Mouse (Mus musculus): ENCODE results near the gene Tor4a. TPM values are rescaled to one million over a fixed set of nuclear protein-coding genes. Genes with fewer than 3 reads are reported as not detected.

Gene Tor4a
- polyA plus RNA-seq, 1 experiment: not detected

- Histone ChIP-seq H3K4me3 (ENCODE audit: insufficient read depth, low read depth, low read length) (no peak overlapping the region), H3K4me1 (ENCODE audit: control insufficient read depth, insufficient read depth, low read length) (no peaks in the 10 kb centered on the region), H3K27ac (ENCODE audit: insufficient read depth, low read depth, low read length) (no peak overlapping the region)
- TF ChIP-seq CTCF (IDR thresholded peaks at IDR 0.05; ENCODE audit: insufficient read depth, low read depth, low read length) (no peak), POLR2A (IDR thresholded peaks at IDR 0.05; ENCODE audit: insufficient read depth, low read depth, low read length) (no peak)
- 74% methylated on average over 4 of the region's 4 CpGs for WGBS
These were observed 45.3 kb downstream of the Tor4a start for GRCm38 (mm10) chr2:25151280-25151956.

- TF ChIP-seq CTCF (IDR thresholded peaks at IDR 0.05; ENCODE audit: insufficient read depth, low read depth, low read length): no peak
- TF ChIP-seq POLR2A (IDR thresholded peaks at IDR 0.05; ENCODE audit: insufficient read depth, low read depth, low read length): no peak
- H3K4me3 ChIP-seq (ENCODE audit: insufficient read depth, low read depth, low read length): no peak overlapping the region
- H3K27ac ChIP-seq (ENCODE audit: insufficient read depth, low read depth, low read length): no peak overlapping the region
- 80% methylated on average over 2 of the region's 2 CpGs for WGBS
- no peaks in the 10 kb centered on the region for H3K4me1 ChIP-seq (ENCODE audit: control insufficient read depth, insufficient read depth, low read length)
These were observed 47.0 kb downstream of the Tor4a start for GRCm38 (mm10) chr2:25149643-25150042.

- Histone ChIP-seq H3K4me1 (ENCODE audit: control insufficient read depth, insufficient read depth, low read length) (no peaks in the 10 kb centered on the region), H3K27ac (ENCODE audit: insufficient read depth, low read depth, low read length) (no peak overlapping the region), H3K4me3 (ENCODE audit: insufficient read depth, low read depth, low read length) (no peak overlapping the region)
- TF ChIP-seq CTCF (IDR thresholded peaks at IDR 0.05; ENCODE audit: insufficient read depth, low read depth, low read length): no peak
- TF ChIP-seq POLR2A (IDR thresholded peaks at IDR 0.05; ENCODE audit: insufficient read depth, low read depth, low read length): no peak
- WGBS: 90% methylated on average over 5 of the region's 5 CpGs
These were observed 48.8 kb downstream of the Tor4a start for GRCm38 (mm10) chr2:25147892-25148291.

GRCm38 (mm10) chr2:25147398-25147797 lies 49.3 kb downstream of the Tor4a start:
- Histone ChIP-seq H3K4me3 (ENCODE audit: insufficient read depth, low read depth, low read length) (no peak overlapping the region), H3K4me1 (ENCODE audit: control insufficient read depth, insufficient read depth, low read length) (no peaks in the 10 kb centered on the region), H3K27ac (ENCODE audit: insufficient read depth, low read depth, low read length) (no peak overlapping the region)
- no peak for TF ChIP-seq CTCF (IDR thresholded peaks at IDR 0.05; ENCODE audit: insufficient read depth, low read depth, low read length)
- TF ChIP-seq POLR2A (IDR thresholded peaks at IDR 0.05; ENCODE audit: insufficient read depth, low read depth, low read length): no peak
- WGBS: 90% methylated on average over 5 of the region's 5 CpGs

GRCm38 (mm10) chr2:25145346-25145745 lies 51.3 kb downstream of the Tor4a start:
- Histone ChIP-seq H3K4me1 (ENCODE audit: control insufficient read depth, insufficient read depth, low read length) (no peaks in the 10 kb centered on the region), H3K27ac (ENCODE audit: insufficient read depth, low read depth, low read length) (no peak overlapping the region), H3K4me3 (ENCODE audit: insufficient read depth, low read depth, low read length) (no peak overlapping the region)
- TF ChIP-seq CTCF (IDR thresholded peaks at IDR 0.05; ENCODE audit: insufficient read depth, low read depth, low read length) (no peak), POLR2A (IDR thresholded peaks at IDR 0.05; ENCODE audit: insufficient read depth, low read depth, low read length) (no peak)
- 84% methylated on average over 6 of the region's 6 CpGs for WGBS

Other genes with a start within 250 kb of the Tor4a start
- not detected in 2 replicates for gene Zmynd19, start 247.1 kb downstream of the Tor4a start, polyA plus RNA-seq (2012; ENCODE audit: insufficient read depth, insufficient read length, low replicate concordance, missing spikeins)
- gene Dph7, start 234.5 kb downstream of the Tor4a start, polyA plus RNA-seq (2012; ENCODE audit: insufficient read depth, insufficient read length, low replicate concordance, missing spikeins): not detected in 2 replicates
- not detected in 2 replicates for gene Mrpl41, start 221.8 kb downstream of the Tor4a start, polyA plus RNA-seq (2012; ENCODE audit: insufficient read depth, insufficient read length, low replicate concordance, missing spikeins)
- gene Pnpla7, start 220.9 kb downstream of the Tor4a start, polyA plus RNA-seq (2012; ENCODE audit: insufficient read depth, insufficient read length, low replicate concordance, missing spikeins): not detected in 2 replicates
- not detected in 2 replicates for gene Nsmf, start 142.5 kb downstream of the Tor4a start, polyA plus RNA-seq (2012; ENCODE audit: insufficient read depth, insufficient read length, low replicate concordance, missing spikeins)
- gene Entpd8, start 116.6 kb downstream of the Tor4a start, polyA plus RNA-seq (2012; ENCODE audit: insufficient read depth, insufficient read length, low replicate concordance, missing spikeins): not detected in 2 replicates
- gene Noxa1, start 101.7 kb downstream of the Tor4a start, polyA plus RNA-seq (2012; ENCODE audit: insufficient read depth, insufficient read length, low replicate concordance, missing spikeins): not detected in 2 replicates
- not detected in 2 replicates for gene Nrarp, start 16.1 kb downstream of the Tor4a start, polyA plus RNA-seq (2012; ENCODE audit: insufficient read depth, insufficient read length, low replicate concordance, missing spikeins)
- gene Nelfb, start 14.6 kb upstream of the Tor4a start, polyA plus RNA-seq (2012; ENCODE audit: insufficient read depth, insufficient read length, low replicate concordance, missing spikeins): not detected in 2 replicates
- not detected in 2 replicates for gene Stpg3, start 17.8 kb upstream of the Tor4a start, polyA plus RNA-seq (2012; ENCODE audit: insufficient read depth, insufficient read length, low replicate concordance, missing spikeins)
- gene Fam166a, start 21.9 kb upstream of the Tor4a start, polyA plus RNA-seq (2012; ENCODE audit: insufficient read depth, insufficient read length, low replicate concordance, missing spikeins): not detected in 2 replicates
- gene Tubb4b, start 27.8 kb upstream of the Tor4a start, polyA plus RNA-seq (2012; ENCODE audit: insufficient read depth, insufficient read length, low replicate concordance, missing spikeins): 193 TPM in 1 of 2 replicates, not detected in the other
- not detected in 2 replicates for gene Slc34a3, start 37.5 kb upstream of the Tor4a start, polyA plus RNA-seq (2012; ENCODE audit: insufficient read depth, insufficient read length, low replicate concordance, missing spikeins)
- gene Rnf224, start 39.9 kb upstream of the Tor4a start, polyA plus RNA-seq (2012; ENCODE audit: insufficient read depth, insufficient read length, low replicate concordance, missing spikeins): not detected in 2 replicates
- not detected in 2 replicates for gene Rnf208, start 45.4 kb upstream of the Tor4a start, polyA plus RNA-seq (2012; ENCODE audit: insufficient read depth, insufficient read length, low replicate concordance, missing spikeins)
- gene Cysrt1, start 45.6 kb upstream of the Tor4a start, polyA plus RNA-seq (2012; ENCODE audit: insufficient read depth, insufficient read length, low replicate concordance, missing spikeins): not detected in 2 replicates
- gene AL732309.1, start 50.0 kb upstream of the Tor4a start, polyA plus RNA-seq (2012; ENCODE audit: insufficient read depth, insufficient read length, low replicate concordance, missing spikeins): not detected in 2 replicates
- gene Tmem203, start 58.6 kb upstream of the Tor4a start, polyA plus RNA-seq (2012; ENCODE audit: insufficient read depth, insufficient read length, low replicate concordance, missing spikeins): not detected in 2 replicates
- gene Tprn, start 65.7 kb upstream of the Tor4a start, polyA plus RNA-seq (2012; ENCODE audit: insufficient read depth, insufficient read length, low replicate concordance, missing spikeins): not detected in 2 replicates
- gene Ssna1, start 75.6 kb upstream of the Tor4a start, polyA plus RNA-seq (2012; ENCODE audit: insufficient read depth, insufficient read length, low replicate concordance, missing spikeins): not detected in 2 replicates
- gene Anapc2, start 75.6 kb upstream of the Tor4a start, polyA plus RNA-seq (2012; ENCODE audit: insufficient read depth, insufficient read length, low replicate concordance, missing spikeins): not detected in 2 replicates
- not detected in 2 replicates for gene Tmem210, start 91.3 kb upstream of the Tor4a start, polyA plus RNA-seq (2012; ENCODE audit: insufficient read depth, insufficient read length, low replicate concordance, missing spikeins)
- not detected in 2 replicates for gene Lrrc26, start 93.0 kb upstream of the Tor4a start, polyA plus RNA-seq (2012; ENCODE audit: insufficient read depth, insufficient read length, low replicate concordance, missing spikeins)
- 199 and 286 TPM in 2 replicates for gene Grin1, start 122.3 kb upstream of the Tor4a start, polyA plus RNA-seq (2012; ENCODE audit: insufficient read depth, insufficient read length, low replicate concordance, missing spikeins)
- not detected in 2 replicates for gene Man1b1, start 135.5 kb upstream of the Tor4a start, polyA plus RNA-seq (2012; ENCODE audit: insufficient read depth, insufficient read length, low replicate concordance, missing spikeins)
- gene Dpp7, start 159.5 kb upstream of the Tor4a start, polyA plus RNA-seq (2012; ENCODE audit: insufficient read depth, insufficient read length, low replicate concordance, missing spikeins): not detected in 2 replicates
- not detected in 2 replicates for gene Uap1l1, start 168.8 kb upstream of the Tor4a start, polyA plus RNA-seq (2012; ENCODE audit: insufficient read depth, insufficient read length, low replicate concordance, missing spikeins)
- gene Sapcd2, start 175.4 kb upstream of the Tor4a start, polyA plus RNA-seq (2012; ENCODE audit: insufficient read depth, insufficient read length, low replicate concordance, missing spikeins): not detected in 2 replicates
- gene Entpd2, start 199.0 kb upstream of the Tor4a start, polyA plus RNA-seq (2012; ENCODE audit: insufficient read depth, insufficient read length, low replicate concordance, missing spikeins): not detected in 2 replicates
- gene Npdc1, start 202.5 kb upstream of the Tor4a start, polyA plus RNA-seq (2012; ENCODE audit: insufficient read depth, insufficient read length, low replicate concordance, missing spikeins): not detected in 2 replicates
- gene Fut7, start 226.4 kb upstream of the Tor4a start, polyA plus RNA-seq (2012; ENCODE audit: insufficient read depth, insufficient read length, low replicate concordance, missing spikeins): not detected in 2 replicates
- gene Abca2, start 231.8 kb upstream of the Tor4a start, polyA plus RNA-seq (2012; ENCODE audit: insufficient read depth, insufficient read length, low replicate concordance, missing spikeins): not detected in 2 replicates

Measured in olfactory bulb, adult 2 months (tissue).